In genomic region chr1:7956159-7956558, GRCm38 (mm10) we compare ENCODE assay signal across 26 mouse cellular contexts.
"Had no signal": no experiment of that assay in that cellular context is flagged by ENCODE, and none has a peak within 500 bp of the region (broad histone marks: within the 10 kb centered on the region; RNA-seq: fewer than 3 reads in every experiment).

No protein-coding gene starts in this region.

- H3K4me1 ChIP-seq: embryonic facial prominence, embryonic 10.5 days; embryonic facial prominence, embryonic 12.5 days; embryonic facial prominence, embryonic 13.5 days; embryonic facial prominence, embryonic 15.5 days; forebrain, embryonic 10.5 days; forebrain, embryonic 12.5 days; forebrain, embryonic 13.5 days; forebrain, embryonic 15.5 days had no signal

- H3K36me3 ChIP-seq: embryonic facial prominence, embryonic 10.5 days; embryonic facial prominence, embryonic 12.5 days; embryonic facial prominence, embryonic 13.5 days; embryonic facial prominence, embryonic 15.5 days; forebrain, embryonic 10.5 days; forebrain, embryonic 12.5 days; forebrain, embryonic 15.5 days had no signal

- H3K9me3 ChIP-seq: embryonic facial prominence, embryonic 10.5 days; embryonic facial prominence, embryonic 12.5 days; embryonic facial prominence, embryonic 13.5 days; embryonic facial prominence, embryonic 15.5 days; forebrain, embryonic 10.5 days; forebrain, embryonic 12.5 days; forebrain, embryonic 13.5 days; forebrain, embryonic 15.5 days had no signal

- DNase-seq: cerebellum, adult 2 months; cerebellum, adult 8-10 months; cerebellum, adult 9-10 months; cerebellum, adult 9-11 months; cerebellum, postnatal 10 days; cerebellum, postnatal 14 days; cerebellum, postnatal 25 days; cerebellum, postnatal 36 days; embryo, embryonic 11 days; forebrain, postnatal 0 days; gastrocnemius, adult 2 months; gastrocnemius, postnatal 10 days; gastrocnemius, postnatal 14 days; gastrocnemius, postnatal 25 days; gastrocnemius, postnatal 36 days had no signal

- ATAC-seq: forebrain, embryonic 13.5 days; forebrain, embryonic 14.5 days; forebrain, embryonic 15.5 days; forebrain, embryonic 16.5 days; forebrain, postnatal 0 days had no signal

- H3K27me3 ChIP-seq: embryonic facial prominence, embryonic 12.5 days; embryonic facial prominence, embryonic 13.5 days; embryonic facial prominence, embryonic 15.5 days; forebrain, embryonic 12.5 days; forebrain, embryonic 13.5 days; forebrain, embryonic 15.5 days had no signal

- H3K4me3 ChIP-seq: embryonic facial prominence, embryonic 10.5 days; embryonic facial prominence, embryonic 12.5 days; embryonic facial prominence, embryonic 13.5 days; embryonic facial prominence, embryonic 15.5 days; erythroblast, embryonic 14.5 days; forebrain, embryonic 10.5 days; forebrain, embryonic 12.5 days; forebrain, embryonic 13.5 days; forebrain, embryonic 15.5 days; gastrocnemius, adult 2 months had no signal

- H3K9ac ChIP-seq: embryonic facial prominence, embryonic 12.5 days; embryonic facial prominence, embryonic 13.5 days; embryonic facial prominence, embryonic 15.5 days; forebrain, embryonic 12.5 days; forebrain, embryonic 13.5 days; forebrain, embryonic 15.5 days; forebrain, postnatal 0 days had no signal

- H3K4me2 ChIP-seq: embryonic facial prominence, embryonic 12.5 days; embryonic facial prominence, embryonic 13.5 days; embryonic facial prominence, embryonic 15.5 days; forebrain, embryonic 12.5 days; forebrain, embryonic 13.5 days; forebrain, embryonic 15.5 days had no signal

- H3K27ac ChIP-seq: embryonic facial prominence, embryonic 10.5 days; embryonic facial prominence, embryonic 12.5 days; embryonic facial prominence, embryonic 13.5 days; embryonic facial prominence, embryonic 15.5 days; forebrain, embryonic 10.5 days; forebrain, embryonic 12.5 days; forebrain, embryonic 13.5 days; forebrain, embryonic 15.5 days; gastrocnemius, adult 2 months had no signal
